Mouse (Mus musculus) ovary, postnatal 10 days (tissue): Measurements from ENCODE around the gene Gpr26.

Experiments used
- DNase-seq: peaks from one replicate; pipeline ENCODE4 v3.0.0; 2022; ENCODE audit warnings: low spot score

Gene Gpr26

GRCm38 (mm10) chr7:132026671-132027070 is 60.4 kb downstream of the Gpr26 start:
- DNase-seq: no peak

GRCm38 (mm10) chr7:132031940-132032531 is 65.8 kb downstream of the Gpr26 start:
- no peak for DNase-seq
